Mouse (Mus musculus): ENCODE measurements around the gene Tnxb. TPM values are rescaled to one million over a fixed set of nuclear protein-coding genes. Genes with fewer than 3 reads are reported as not detected.

The Tnxb gene
- total RNA-seq, 1 experiment: 0.18 TPM

DNA sequence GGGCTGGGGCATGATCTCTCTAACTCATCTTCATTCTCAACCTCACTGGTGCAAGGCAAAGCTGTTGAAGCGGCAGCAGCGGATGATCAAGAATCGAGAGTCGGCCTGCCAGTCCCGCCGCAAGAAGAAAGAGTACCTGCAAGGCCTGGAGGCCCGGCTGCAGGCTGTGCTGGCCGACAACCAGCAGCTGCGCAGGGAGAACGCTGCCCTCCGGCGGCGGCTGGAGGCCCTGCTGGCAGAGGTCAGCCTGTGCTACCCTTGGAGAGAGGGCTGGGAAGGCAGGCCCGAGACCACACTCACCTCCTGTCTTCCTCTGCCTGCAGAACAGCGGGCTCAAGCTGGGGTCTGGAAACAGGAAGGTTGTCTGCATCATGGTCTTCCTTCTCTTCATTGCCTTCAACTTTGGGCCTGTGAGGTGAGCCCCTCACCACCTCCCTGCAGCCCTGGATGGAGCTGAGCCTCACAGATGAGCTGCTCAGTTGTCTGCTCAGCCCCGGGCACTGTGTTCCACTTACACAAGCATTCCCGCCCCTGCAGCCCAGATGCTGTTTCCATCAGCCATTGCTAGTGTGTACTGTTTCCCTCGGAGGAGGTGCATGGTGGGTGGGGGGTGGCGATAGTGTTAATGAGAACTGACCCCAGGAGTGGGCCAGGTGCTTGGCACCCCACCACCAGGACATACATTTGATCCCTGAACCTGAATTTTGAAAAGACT is 18.7 kb upstream of the Tnxb start:
- Histone ChIP-seq H3K27ac (ENCODE audit: insufficient read depth, low read depth, low read length, poor library complexity, severe bottlenecking) (no peak overlapping the region), H3K4me1 (ENCODE audit: control insufficient read depth in 2 of 2, insufficient read depth in 2 of 2, low read length in 2 of 2, poor library complexity in 1 of 2) (peaks cover 0 to 5% of the 10 kb centered on the region in 2 experiments; a peak in 1 of 4 replicates), H3K9me3 (ENCODE audit: control insufficient read depth, insufficient read depth, low read depth, low read length) (no peaks in the 10 kb centered on the region), H3K9ac (ENCODE audit: insufficient read depth, low read depth, low read length, poor library complexity, severe bottlenecking) (no peak overlapping the region), H3K36me3 (ENCODE audit: control insufficient read depth, insufficient read depth, low read length, poor library complexity, severe bottlenecking) (peaks cover 53% of the 10 kb centered on the region), H3K4me3 (ENCODE audit: insufficient read depth in 1 of 2, low read depth in 1 of 2, low read length in 2 of 2, poor library complexity in 1 of 2, severe bottlenecking in 1 of 2) (no peak overlapping the region)
- in situ Hi-C loops (cut with MboI; ENCODE audit: low sequenced_read_pairs in 2 of 2, unreplicated experiment in 2 of 2): no loop called here
- TF ChIP-seq ZC3H11A (IDR thresholded peaks at IDR 0.05; ENCODE audit: borderline replicate concordance, low read depth, low read length) (no peak), CHD2 (IDR thresholded peaks at IDR 0.05; ENCODE audit: low read depth, low read length) (no peak)
- no peak for DNase-seq (ENCODE audit: low read depth, low spot score)

GRCm38 (mm10) chr17:34652546-34652945 is 17.8 kb upstream of the Tnxb start:
- no peaks in the 10 kb centered on the region for H3K9me3 ChIP-seq (ENCODE audit: control insufficient read depth, insufficient read depth, low read depth, low read length)
- no peak overlapping the region for H3K27ac ChIP-seq (ENCODE audit: insufficient read depth, low read depth, low read length, poor library complexity, severe bottlenecking)
- peaks cover 53% of the 10 kb centered on the region for H3K36me3 ChIP-seq (ENCODE audit: control insufficient read depth, insufficient read depth, low read length, poor library complexity, severe bottlenecking)
- in situ Hi-C loops (cut with MboI; ENCODE audit: low sequenced_read_pairs in 2 of 2, unreplicated experiment in 2 of 2): no loop called here
- TF ChIP-seq MAFK (IDR thresholded peaks at IDR 0.05; ENCODE audit: insufficient read depth, low read depth, low read length): no peak
- TF ChIP-seq ZNF384 (IDR thresholded peaks at IDR 0.05; ENCODE audit: low read depth, low read length): no peak
- TF ChIP-seq HCFC1 (IDR thresholded peaks at IDR 0.05; ENCODE audit: borderline replicate concordance, insufficient read depth, low read length): no peak
- no peak overlapping the region for H3K9ac ChIP-seq (ENCODE audit: insufficient read depth, low read depth, low read length, poor library complexity, severe bottlenecking)
- DNase-seq (ENCODE audit: low read depth, low spot score): no peak
- H3K4me3 ChIP-seq (ENCODE audit: insufficient read depth in 1 of 2, low read depth in 1 of 2, low read length in 2 of 2, poor library complexity in 1 of 2, severe bottlenecking in 1 of 2): no peak overlapping the region
- peaks cover 0 to 5% of the 10 kb centered on the region in 2 experiments; a peak in 1 of 4 replicates for H3K4me1 ChIP-seq (ENCODE audit: control insufficient read depth in 2 of 2, insufficient read depth in 2 of 2, low read length in 2 of 2, poor library complexity in 1 of 2)

- Histone ChIP-seq H3K9ac (ENCODE audit: insufficient read depth, low read depth, low read length, poor library complexity, severe bottlenecking) (no peak overlapping the region), H3K4me1 (ENCODE audit: control insufficient read depth in 2 of 2, insufficient read depth in 2 of 2, low read length in 2 of 2, poor library complexity in 1 of 2) (peaks cover 0 to 4% of the 10 kb centered on the region in 2 experiments; a peak in 1 of 4 replicates), H3K9me3 (ENCODE audit: control insufficient read depth, insufficient read depth, low read depth, low read length) (no peaks in the 10 kb centered on the region), H3K36me3 (ENCODE audit: control insufficient read depth, insufficient read depth, low read length, poor library complexity, severe bottlenecking) (peaks cover 53% of the 10 kb centered on the region), H3K27ac (ENCODE audit: insufficient read depth, low read depth, low read length, poor library complexity, severe bottlenecking) (no peak overlapping the region), H3K4me3 (ENCODE audit: insufficient read depth in 1 of 2, low read depth in 1 of 2, low read length in 2 of 2, poor library complexity in 1 of 2, severe bottlenecking in 1 of 2) (no peak overlapping the region)
- DNase-seq (ENCODE audit: low read depth, low spot score): no peak
- no peak for TF ChIP-seq ZNF384 (IDR thresholded peaks at IDR 0.05; ENCODE audit: low read depth, low read length)
- no peak for TF ChIP-seq ZC3H11A (IDR thresholded peaks at IDR 0.05; ENCODE audit: borderline replicate concordance, low read depth, low read length)
- no peak for TF ChIP-seq CHD2 (IDR thresholded peaks at IDR 0.05; ENCODE audit: low read depth, low read length)
- TF ChIP-seq HCFC1 (IDR thresholded peaks at IDR 0.05; ENCODE audit: borderline replicate concordance, insufficient read depth, low read length): no peak
- no peak for TF ChIP-seq MAFK (IDR thresholded peaks at IDR 0.05; ENCODE audit: insufficient read depth, low read depth, low read length)
- in situ Hi-C loops (cut with MboI; ENCODE audit: low sequenced_read_pairs in 2 of 2, unreplicated experiment in 2 of 2): no loop called here
Observed at GRCm38 (mm10) chr17:34652985-34653384, 17.4 kb upstream of the Tnxb start.

GRCm38 (mm10) chr17:34653746-34654285 is 16.5 kb upstream of the Tnxb start:
- Histone ChIP-seq H3K9me3 (ENCODE audit: control insufficient read depth, insufficient read depth, low read depth, low read length) (no peaks in the 10 kb centered on the region), H3K9ac (ENCODE audit: insufficient read depth, low read depth, low read length, poor library complexity, severe bottlenecking) (no peak overlapping the region), H3K4me3 (ENCODE audit: insufficient read depth in 1 of 2, low read depth in 1 of 2, low read length in 2 of 2, poor library complexity in 1 of 2, severe bottlenecking in 1 of 2) (no peak overlapping the region), H3K4me1 (ENCODE audit: control insufficient read depth in 2 of 2, insufficient read depth in 2 of 2, low read length in 2 of 2, poor library complexity in 1 of 2) (0 out of 4 replicates have a peak, but pooled peaks cover 0 to 3% of the 10 kb centered on the region in 2 experiments), H3K27ac (ENCODE audit: insufficient read depth, low read depth, low read length, poor library complexity, severe bottlenecking) (no peak overlapping the region), H3K36me3 (ENCODE audit: control insufficient read depth, insufficient read depth, low read length, poor library complexity, severe bottlenecking) (peaks cover 48% of the 10 kb centered on the region)
- in situ Hi-C loops (cut with MboI; ENCODE audit: low sequenced_read_pairs in 2 of 2, unreplicated experiment in 2 of 2): no loop called here
- no peak for TF ChIP-seq ZNF384 (IDR thresholded peaks at IDR 0.05; ENCODE audit: low read depth, low read length)
- no peak for TF ChIP-seq CHD2 (IDR thresholded peaks at IDR 0.05; ENCODE audit: low read depth, low read length)
- TF ChIP-seq HCFC1 (IDR thresholded peaks at IDR 0.05; ENCODE audit: borderline replicate concordance, insufficient read depth, low read length): no peak
- TF ChIP-seq MAFK (IDR thresholded peaks at IDR 0.05; ENCODE audit: insufficient read depth, low read depth, low read length): no peak
- TF ChIP-seq ZC3H11A (IDR thresholded peaks at IDR 0.05; ENCODE audit: borderline replicate concordance, low read depth, low read length): no peak
- no peak for DNase-seq (ENCODE audit: low read depth, low spot score)
